Comparison of ENCODE assay signal across 8 mouse cellular contexts in genomic region chr4:97772641-97773040, GRCm38 (mm10). TPM values are rescaled to one million over a fixed set of nuclear protein-coding genes. Genes with fewer than 3 reads are reported as not detected.
DNase-seq lines count a peak whose midpoint lies in the region; ATAC-seq and TF ChIP-seq lines count a peak whose summit lies in the region.

Gene Nfia (plus strand): TSS chr4:97772734.

- TF ChIP-seq CTCF in heart, adult 2 months (IDR thresholded peaks at IDR 0.05) = no peak

- H3K4me2 ChIP-seq in midbrain, embryonic 13.5 days (replicated peaks) = peak within 1 kb of the TSS; percentile 54

- H3K79me2 ChIP-seq in heart, adult 2 months (replicated peaks; ENCODE audit: control insufficient read depth, insufficient read depth, low read length) = no peaks in the 10 kb centered on the region

- peak within 1 kb of the TSS; percentile 74 for H3K9ac ChIP-seq in heart, adult 2 months (ENCODE audit: low read depth, low read length)
- peak within 1 kb of the TSS; percentile 42 for H3K9ac ChIP-seq in midbrain, embryonic 13.5 days (replicated peaks)

- under 1% methylated on average over 9 of the region's 9 CpGs for WGBS in heart, adult 2 months
- WGBS in midbrain, embryonic 13.5 days = under 1% methylated on average over 9 of the region's 9 CpGs

- TF ChIP-seq POLR2A in heart, adult 2 months (IDR thresholded peaks at IDR 0.05; ENCODE audit: insufficient read depth, low read depth, low read length) = no peak

- H3K27ac ChIP-seq in heart, adult 2 months = peak within 1 kb of the TSS; percentile 90
- peak within 1 kb of the TSS; percentile 89 for H3K27ac ChIP-seq in midbrain, embryonic 13.5 days

- intact Hi-C loops in heart, adult 2 months (cut with DNase I) = loop anchor here (1.0 kb wide), 1 partner anchor 15 kb away; no protein-coding TSS in a partner anchor

- ATAC-seq in megakaryocyte, adult 5-6 weeks (ENCODE audit: poor library complexity, severe bottlenecking) = no peak
- no peak for ATAC-seq in midbrain, embryonic 13.5 days
- ATAC-seq in monocyte, adult 5-6 weeks (replicated peaks; ENCODE audit: insufficient number of reproducible peaks, low FRiP score, low TSS enrichment, poor library complexity, severe bottlenecking) = no peak

- no peak for TF ChIP-seq EP300 in heart, adult 2 months (IDR thresholded peaks at IDR 0.05; ENCODE audit: insufficient read depth, low read depth, low read length)

- peak within 1 kb of the TSS; percentile 93 for H3K4me3 ChIP-seq in megakaryocyte, embryonic 14.5 days (replicated peaks)
- H3K4me3 ChIP-seq in heart, adult 2 months = peak within 1 kb of the TSS; percentile 59
- H3K4me3 ChIP-seq in midbrain, embryonic 13.5 days (replicated peaks) = peak within 1 kb of the TSS; percentile 50

- peaks cover 44% of the 10 kb centered on the region for H3K4me1 ChIP-seq in megakaryocyte, embryonic 14.5 days
- peaks cover 6% of the 10 kb centered on the region for H3K4me1 ChIP-seq in heart, adult 2 months (ENCODE audit: control insufficient read depth, insufficient read depth, low read length)
- peaks cover 38% of the 10 kb centered on the region for H3K4me1 ChIP-seq in midbrain, embryonic 13.5 days (replicated peaks)

- no peaks in the 10 kb centered on the region for H3K9me3 ChIP-seq in megakaryocyte, embryonic 14.5 days
- no peaks in the 10 kb centered on the region for H3K9me3 ChIP-seq in midbrain, embryonic 13.5 days

- peaks cover 29% of the 10 kb centered on the region for H3K27me3 ChIP-seq in megakaryocyte, embryonic 14.5 days (replicated peaks)
- H3K27me3 ChIP-seq in heart, adult 2 months (ENCODE audit: control insufficient read depth, insufficient read depth, low read length) = no peaks in the 10 kb centered on the region
- H3K27me3 ChIP-seq in midbrain, embryonic 13.5 days = peaks cover 34% of the 10 kb centered on the region

- no peak for DNase-seq in adrenal gland, postnatal 4 days (ENCODE audit: low spot score in 2 of 2)
- no peak for DNase-seq in heart, adult 2 months
- DNase-seq in layer of hippocampus, postnatal 10 days (ENCODE audit: low spot score in 2 of 2) = no peak
- DNase-seq in retina, embryonic 14.5 days (ENCODE audit: low spot score) = no peak

- no peaks in the 10 kb centered on the region for H3K36me3 ChIP-seq in megakaryocyte, embryonic 14.5 days (replicated peaks; ENCODE audit: low read length)
- peaks cover 12% of the 10 kb centered on the region; the same call in 1 of the 2 replicates for H3K36me3 ChIP-seq in heart, adult 2 months (ENCODE audit: control insufficient read depth, insufficient read depth, low read length)
- H3K36me3 ChIP-seq in midbrain, embryonic 13.5 days = no peaks in the 10 kb centered on the region

RNA-seq across cellular contexts. Expression of gene Nfia, which starts in this region (rescaled TPM):
- 0.02 TPM in 1 of 2 replicates, not detected in the other for polyA plus RNA-seq in megakaryocyte, embryonic 14.5 days (2012; ENCODE audit: insufficient read depth, low replicate concordance)
- 17.8 TPM in 2 replicates for total RNA-seq in megakaryocyte, adult 5-6 weeks (2015)
- 3.6 and 4.6 TPM in 2 replicates for total RNA-seq in megakaryocyte, adult 5-6 weeks (2017)
- total RNA-seq in adrenal gland, postnatal 4 days (2021) = 100 to 1,000 TPM; 208 to 223 TPM
- 100 to 1,000 TPM; 126 to 128 TPM for total RNA-seq in heart, adult 2 months (2021)
- polyA plus RNA-seq in heart, adult 2 months (2012; rRNA removed) = 70.3 and 75.6 TPM in 2 replicates
- 100 to 1,000 TPM; 118 to 135 TPM for total RNA-seq in layer of hippocampus, postnatal 10 days (2021)
- polyA plus RNA-seq in midbrain, embryonic 13.5 days (2015; fragmentation: Nextera tagmentation; extraction: Ambion mirVana) = 31.7 and 36.2 TPM in 2 replicates
- 0.67 to 2.1 TPM (median 0.75 TPM) in 3 replicates for total RNA-seq in monocyte, adult 5-6 weeks (2017)

Comparison
In these comparisons a context has a peak if more than half of its experiments do, and no peak if none do; other contexts are left out.
1. RNA of gene Nfia (total RNA-seq): 208 to 223 TPM in adrenal gland, postnatal 4 days, 118 to 135 TPM in layer of hippocampus, postnatal 10 days and 126 to 128 TPM in heart, adult 2 months; 3.6 to 17.8 TPM in megakaryocyte, adult 5-6 weeks and 0.67 to 2.1 TPM in monocyte, adult 5-6 weeks; every median in the first group is over 4 times any median in the second.
2. RNA of gene Nfia (polyA plus RNA-seq): 70.3 to 75.6 TPM in heart, adult 2 months and 31.7 to 36.2 TPM in midbrain, embryonic 13.5 days; 0.02 TPM in megakaryocyte, embryonic 14.5 days; every median in the first group is over 10 times any median in the second.
3. Peak in every context shown above with its lines, with median percentiles within 50 percentile points of each other: H3K4me3 ChIP-seq.